33 mouse cellular contexts compared by ENCODE assay signal in genomic region chr16:46122238-46122637, GRCm38 (mm10). TPM values are rescaled to one million over a fixed set of nuclear protein-coding genes. Genes with fewer than 3 reads are reported as not detected.
DNase-seq lines count a peak whose midpoint lies in the region; ATAC-seq and TF ChIP-seq lines count a peak whose summit lies in the region.
"Had no signal": no experiment of that assay in that cellular context is flagged by ENCODE, and none has a peak within 500 bp of the region (broad histone marks: within the 10 kb centered on the region; RNA-seq: fewer than 3 reads in every experiment).

No protein-coding gene starts in this region.

- no peak overlapping the region for H3K9ac ChIP-seq in intestine, embryonic 15.5 days
- H3K9ac ChIP-seq in intestine, postnatal 0 days (ENCODE audit: low read depth, low read length) = no peak overlapping the region
- H3K9ac ChIP-seq in kidney, embryonic 16.5 days (replicated peaks; ENCODE audit: low read length) = no peak overlapping the region
- no peak overlapping the region for H3K9ac ChIP-seq in ES-E14 (ENCODE audit: insufficient read depth, low read depth, low read length, poor library complexity, severe bottlenecking)
- H3K9ac ChIP-seq: embryonic facial prominence, embryonic 12.5 days; embryonic facial prominence, embryonic 15.5 days; forebrain, postnatal 0 days; hindbrain, embryonic 12.5 days; hindbrain, embryonic 15.5 days had no signal

- no peaks in the 10 kb centered on the region for H3K27me3 ChIP-seq in intestine, embryonic 15.5 days (replicated peaks)
- no peaks in the 10 kb centered on the region for H3K27me3 ChIP-seq in intestine, postnatal 0 days (replicated peaks; ENCODE audit: control insufficient read depth, insufficient read depth, low read length)
- no peaks in the 10 kb centered on the region for H3K27me3 ChIP-seq in kidney, embryonic 16.5 days (ENCODE audit: insufficient read depth, low read length)
- H3K27me3 ChIP-seq: CH12.LX; embryonic facial prominence, embryonic 12.5 days; embryonic facial prominence, embryonic 15.5 days; hindbrain, embryonic 12.5 days; hindbrain, embryonic 15.5 days had no signal

- DNase-seq in kidney, adult 11 months = no peak
- DNase-seq in ES-E14 (ENCODE audit: low read depth, low spot score) (peak; percentile 8), ZHBTc4 (ENCODE audit: low read depth, low spot score) (peak; percentile 59)
- no peak for DNase-seq in left cerebral cortex, adult 8-10 months (ENCODE audit: low spot score in 2 of 2)
- DNase-seq: adrenal gland, postnatal 10 days; adrenal gland, postnatal 36 days; B cell, adult 2 months; cerebellum, adult 11-12 months; cerebellum, adult 8-10 months; cerebellum, postnatal 10 days; cerebellum, postnatal 36 days; forebrain, postnatal 0 days; gastrocnemius, adult 2 months; gastrocnemius, postnatal 14 days; heart, adult 11 months had no signal

- no peak overlapping the region for H3K27ac ChIP-seq in intestine, embryonic 15.5 days
- H3K27ac ChIP-seq in intestine, postnatal 0 days (ENCODE audit: low read depth, low read length) = no peak overlapping the region
- no peak overlapping the region for H3K27ac ChIP-seq in kidney, embryonic 16.5 days (ENCODE audit: low read length)
- no peak overlapping the region for H3K27ac ChIP-seq in ES-E14 (ENCODE audit: insufficient read depth, low read depth, low read length, poor library complexity, severe bottlenecking)
- H3K27ac ChIP-seq: embryonic facial prominence, embryonic 12.5 days; embryonic facial prominence, embryonic 15.5 days; gastrocnemius, adult 2 months; hindbrain, embryonic 12.5 days; hindbrain, embryonic 15.5 days had no signal

- in situ Hi-C loops in ES-E14 (cut with MboI; ENCODE audit: low sequenced_read_pairs in 2 of 2, unreplicated experiment in 2 of 2) = no loop called here

- H3K4me1 ChIP-seq in intestine, embryonic 15.5 days (replicated peaks) = no peaks in the 10 kb centered on the region
- H3K4me1 ChIP-seq in intestine, postnatal 0 days (replicated peaks; ENCODE audit: control insufficient read depth, insufficient read depth, low read length) = no peaks in the 10 kb centered on the region; the same call in 1 of the 2 replicates
- no peaks in the 10 kb centered on the region for H3K4me1 ChIP-seq in kidney, embryonic 16.5 days (ENCODE audit: insufficient read depth, low read length)
- H3K4me1 ChIP-seq in ES-E14 (ENCODE audit: control insufficient read depth in 2 of 2, insufficient read depth in 2 of 2, low read length in 2 of 2, poor library complexity in 1 of 2) = peaks cover 0 to 2% of the 10 kb centered on the region in 2 experiments; a peak in 1 of 4 replicates
- H3K4me1 ChIP-seq: embryonic facial prominence, embryonic 12.5 days; embryonic facial prominence, embryonic 15.5 days; hindbrain, embryonic 12.5 days; hindbrain, embryonic 15.5 days had no signal

- H3K9me3 ChIP-seq in intestine, embryonic 15.5 days = no peaks in the 10 kb centered on the region
- no peaks in the 10 kb centered on the region for H3K9me3 ChIP-seq in intestine, postnatal 0 days (ENCODE audit: control insufficient read depth)
- no peaks in the 10 kb centered on the region for H3K9me3 ChIP-seq in kidney, embryonic 16.5 days (ENCODE audit: low read length)
- no peaks in the 10 kb centered on the region for H3K9me3 ChIP-seq in ES-E14 (ENCODE audit: control insufficient read depth, insufficient read depth, low read depth, low read length)
- H3K9me3 ChIP-seq: embryonic facial prominence, embryonic 12.5 days; embryonic facial prominence, embryonic 15.5 days; hindbrain, embryonic 12.5 days; hindbrain, embryonic 15.5 days had no signal

- no peak overlapping the region for H3K4me2 ChIP-seq in intestine, embryonic 15.5 days (replicated peaks)
- no peak overlapping the region for H3K4me2 ChIP-seq in intestine, postnatal 0 days (replicated peaks; ENCODE audit: low read depth)
- H3K4me2 ChIP-seq in kidney, embryonic 16.5 days (replicated peaks; ENCODE audit: low read depth, low read length) = no peak overlapping the region
- H3K4me2 ChIP-seq: embryonic facial prominence, embryonic 12.5 days; embryonic facial prominence, embryonic 15.5 days; heart, embryonic 11.5 days; hindbrain, embryonic 12.5 days; hindbrain, embryonic 15.5 days had no signal

- no peak for TF ChIP-seq CTCF in intestine, postnatal 0 days (IDR thresholded peaks at IDR 0.05; ENCODE audit: low read depth)

- H3K4me3 ChIP-seq in intestine, embryonic 15.5 days (replicated peaks) = no peak overlapping the region
- H3K4me3 ChIP-seq in intestine, postnatal 0 days (ENCODE audit: low read depth, low read length) = no peak overlapping the region
- H3K4me3 ChIP-seq in kidney, embryonic 16.5 days (ENCODE audit: low read length) = no peak overlapping the region
- H3K4me3 ChIP-seq in ES-E14 (ENCODE audit: insufficient read depth in 1 of 2, low read depth in 1 of 2, low read length in 2 of 2, poor library complexity in 1 of 2, severe bottlenecking in 1 of 2) = no peak overlapping the region
- H3K4me3 ChIP-seq: embryonic facial prominence, embryonic 12.5 days; embryonic facial prominence, embryonic 15.5 days; gastrocnemius, adult 2 months; hindbrain, embryonic 12.5 days; hindbrain, embryonic 15.5 days had no signal

- H3K36me3 ChIP-seq in intestine, embryonic 15.5 days = no peaks in the 10 kb centered on the region
- no peaks in the 10 kb centered on the region for H3K36me3 ChIP-seq in intestine, postnatal 0 days (ENCODE audit: control insufficient read depth, insufficient read depth)
- H3K36me3 ChIP-seq in kidney, embryonic 16.5 days (ENCODE audit: insufficient read depth, low read length) = no peaks in the 10 kb centered on the region
- no peaks in the 10 kb centered on the region for H3K36me3 ChIP-seq in ES-E14 (ENCODE audit: control insufficient read depth, insufficient read depth, low read length, poor library complexity, severe bottlenecking)
- H3K36me3 ChIP-seq: embryonic facial prominence, embryonic 12.5 days; embryonic facial prominence, embryonic 15.5 days; hindbrain, embryonic 12.5 days; hindbrain, embryonic 15.5 days had no signal

- 0 out of 2 replicates have a peak, but pooled peaks have one; percentile 55 for ATAC-seq in intestine, embryonic 15.5 days
- no peak; the same call in 1 of the 2 replicates for ATAC-seq in intestine, postnatal 0 days
- peak; percentile 42; the same call in 1 of the 2 replicates for ATAC-seq in kidney, embryonic 16.5 days (ENCODE audit: low FRiP score, low TSS enrichment)
- no peak for ATAC-seq in cerebellum, adult (ENCODE audit: insufficient number of reproducible peaks, low FRiP score, low TSS enrichment)

TF ChIP-seq in ES-E14, 5 proteins besides CTCF, POLR2A, EP300 and RAD21:
- no peak for TF ChIP-seq HCFC1 (IDR thresholded peaks at IDR 0.05; ENCODE audit: borderline replicate concordance, insufficient read depth, low read length)

RNA-seq across cellular contexts. Expression of gene Cd96, which starts 2.2 kb away (rescaled TPM):
- polyA plus RNA-seq in intestine, embryonic 15.5 days (2015; fragmentation: Nextera tagmentation; extraction: Ambion mirVana) = 0.32 and 0.43 TPM in 2 replicates
- 0.16 and 0.17 TPM in 2 replicates for polyA plus RNA-seq in intestine, postnatal 0 days (2015; fragmentation: Nextera tagmentation; extraction: Ambion mirVana)
- polyA plus RNA-seq in kidney, embryonic 16.5 days (2015; fragmentation: Nextera tagmentation; extraction: Ambion mirVana) = not detected in 2 replicates
- total RNA-seq in ES-E14 (2012; rRNA removed) = 0.26 and 0.71 TPM in 2 replicates
- not detected for total RNA-seq in left cerebral cortex, adult 8-10 months (2022)
- total RNA-seq: adrenal gland, postnatal 36 days; gastrocnemius, adult 2 months; gastrocnemius, postnatal 4 days; heart, adult 8-10 months; MEL had no signal
- polyA plus RNA-seq: cortical plate, adult 2 months; embryonic facial prominence, embryonic 12.5 days; forebrain, embryonic 11.5 days; forebrain, postnatal 0 days; frontal cortex, adult 2 months; heart, embryonic 11.5 days; heart, embryonic 14.5 days; heart, postnatal 0 days; hindbrain, embryonic 12.5 days; hindbrain, embryonic 15.5 days had no signal

RNA-seq across cellular contexts. Expression of gene Gm4737, which starts 32.6 kb away (rescaled TPM):
- polyA plus RNA-seq in intestine, embryonic 15.5 days (2015; fragmentation: Nextera tagmentation; extraction: Ambion mirVana) = 4.7 and 5.8 TPM in 2 replicates
- 2.0 and 3.1 TPM in 2 replicates for polyA plus RNA-seq in intestine, postnatal 0 days (2015; fragmentation: Nextera tagmentation; extraction: Ambion mirVana)
- 2.4 and 7.0 TPM in 2 replicates for polyA plus RNA-seq in kidney, embryonic 16.5 days (2015; fragmentation: Nextera tagmentation; extraction: Ambion mirVana)
- 202 and 234 TPM in 2 replicates for total RNA-seq in ES-E14 (2012; rRNA removed)
- 10 to 100 TPM; 14.5 to 15.2 (median 14.8) TPM for total RNA-seq in left cerebral cortex, adult 8-10 months (2022)

Comparison
In these comparisons a context has a peak if more than half of its experiments do, and no peak if none do; other contexts are left out.
1. ATAC-seq: peak in intestine, embryonic 15.5 days (single experiment) and kidney, embryonic 16.5 days (single experiment); none in intestine, postnatal 0 days (single experiment) and cerebellum, adult (single experiment).
2. DNase-seq: peak in ES-E14 (single experiment) and ZHBTc4 (single experiment); none in kidney, adult 11 months (single experiment) and left cerebral cortex, adult 8-10 months (0 of 2).